Mouse (Mus musculus) mouse embryonic stem cell (cell line): ENCODE data around the gene Suox.
"Not testable (repeated sequence)": the region's sequence is repeated elsewhere in the genome, so short reads cannot be mapped to it uniquely, and the experiment has no call there.

Experiments used
- in situ Hi-C, 2 experiments: fragments of 300-500 bp; cut with MboI; formaldehyde crosslinking; loops; 1 replicate in 1 of 2; 3 replicates in 1 of 2; pipeline ENCODE4 v1.14.3; 2019 to 2020; ENCODE audit warnings: low sequenced_read_pairs in 2 of 2, low pct_unique_long_range_greater_than_20kb in 1 of 2, mixed read lengths in 1 of 2; ENCODE audit not compliant: unreplicated experiment in 1 of 2

Gene Suox

GRCm38 (mm10) chr10:128673763-128674468, at the start of gene Suox:
Suox (minus strand) TSS chr10:128674073.
- in situ Hi-C loops, result no loop called here

- in situ Hi-C loops, result no loop called here
These were observed 42.0 kb upstream of the Suox start for GRCm38 (mm10) chr10:128715559-128716537.

- in situ Hi-C loops, result not testable (repeated sequence)
These were observed 37.4 kb upstream of the Suox start for GRCm38 (mm10) chr10:128711318-128711717.

GRCm38 (mm10) chr10:128705317-128705693, 31.4 kb upstream of the Suox start:
- in situ Hi-C loops, result no loop called here

- in situ Hi-C loops, result no loop called here
These were observed 30.8 kb upstream of the Suox start, which contains the start of gene Cdk2 for GRCm38 (mm10) chr10:128704491-128705316. Cdk2 (minus strand) TSS chr10:128705031.

GRCm38 (mm10) chr10:128703895-128704294, 30.0 kb upstream of the Suox start, which contains the start of gene Pmel:
Pmel (plus strand) TSS chr10:128704195.
- in situ Hi-C loops, result no loop called here

- in situ Hi-C loops, result no loop called here
These were observed 28.6 kb upstream of the Suox start for GRCm38 (mm10) chr10:128702328-128703007.

GRCm38 (mm10) chr10:128700712-128701111, 26.8 kb upstream of the Suox start:
- in situ Hi-C loops, result no loop called here

- in situ Hi-C loops, result no loop called here
These were observed 25.7 kb upstream of the Suox start for GRCm38 (mm10) chr10:128699611-128700010.

GRCm38 (mm10) chr10:128699006-128699405, 25.1 kb upstream of the Suox start:
- in situ Hi-C loops, result no loop called here

GRCm38 (mm10) chr10:128697072-128697725, 23.3 kb upstream of the Suox start:
- in situ Hi-C loops, result no loop called here

GRCm38 (mm10) chr10:128695992-128696807, 22.3 kb upstream of the Suox start, which contains the start of gene Rab5b:
Rab5b (minus strand) TSS chr10:128696264.
- in situ Hi-C loops, result no loop called here

GRCm38 (mm10) chr10:128695411-128695991, 21.6 kb upstream of the Suox start:
- in situ Hi-C loops, result no loop called here

GRCm38 (mm10) chr10:128674469-128675008, 666 bp upstream of the Suox start:
- in situ Hi-C loops, result no loop called here

- in situ Hi-C loops, result no loop called here
These were observed 2.7 kb downstream of the Suox start for GRCm38 (mm10) chr10:128671148-128671547.
